Mouse (Mus musculus) kidney, adult 2 months (tissue): ENCODE results near the gene Adh6b. TPM values are rescaled to one million over a fixed set of nuclear protein-coding genes. Genes with fewer than 3 reads are reported as not detected.
A peak's percentile ranks its signal among the peaks of the same experiment; 100 is the strongest.

ENCODE experiments used
- DNase-seq: peaks from one replicate; pipeline ENCODE4 v3.0.0; 2021
- H3K27ac ChIP-seq: fragments of 200-500 bp; 2 replicates; pipeline ENCODE4 v1.5.1; 2012; ENCODE audit warnings: low read depth, low read length, control low read depth, inconsistent platforms; ENCODE audit not compliant: insufficient read depth
- H3K27me3 ChIP-seq: fragments of 200-500 bp; replicated peaks from 2 replicates; pipeline ENCODE4 v1.6.1; 2012; ENCODE audit warnings: mild to moderate bottlenecking, moderate library complexity, low read length, inconsistent platforms; ENCODE audit not compliant: control insufficient read depth, insufficient read depth
- H3K36me3 ChIP-seq: fragments of 200-500 bp; 2 replicates; pipeline ENCODE4 v1.6.1; 2012; ENCODE audit warnings: mild to moderate bottlenecking, moderate library complexity, low read length, inconsistent platforms; ENCODE audit not compliant: control insufficient read depth, insufficient read depth
- H3K4me1 ChIP-seq: fragments of 200-500 bp; 2 replicates; pipeline ENCODE4 v1.6.1; 2011; ENCODE audit warnings: low read length; ENCODE audit not compliant: control insufficient read depth, insufficient read depth
- H3K4me3 ChIP-seq: fragments of 200-500 bp; 2 replicates; pipeline ENCODE4 v1.5.1; 2011; ENCODE audit warnings: mild to moderate bottlenecking, low read depth, low read length, control low read depth; ENCODE audit not compliant: insufficient read depth
- CTCF ChIP-seq: fragments of 200-500 bp; conservative IDR thresholded peaks from 2 replicates; pipeline ENCODE4 v1.5.1; 2011; ENCODE audit warnings: low read depth, mild to moderate bottlenecking, control low read depth, low read length, moderate library complexity, mixed read lengths; ENCODE audit not compliant: insufficient read depth, insufficient read length
- POLR2A ChIP-seq: fragments of 200-500 bp; IDR thresholded peaks from one replicate; pipeline ENCODE4 v1.6.1; 2011; ENCODE audit warnings: low read depth, low read length, control low read depth
- WGBS: fragments of 180-500 bp; shearing (Covaris S2); methylation state at CpG from one replicate; pipeline ENCODE4 v1.1.7; 2018; 5-methylcytosine and 5-hydroxymethylcytosine counted together
- polyA plus RNA-seq: library from polyadenylated mRNA; depleted of rRNA; stranded (reverse); fragments of >200 nt; gene quantifications from 2 replicates; pipeline ENCODE4 v1.2.3, GENCODE M21; 2012; rRNA removed

Gene Adh6b
- polyA plus RNA-seq, 1 experiment = 0.11 TPM

GRCm38 (mm10) chr3:138387155-138387554 is 45.6 kb downstream of the Adh6b start:
- H3K36me3 ChIP-seq = no peaks in the 10 kb centered on the region
- H3K4me3 ChIP-seq = no peak overlapping the region
- H3K4me1 ChIP-seq = no peaks in the 10 kb centered on the region
- DNase-seq = no peak
- no peak overlapping the region for H3K27ac ChIP-seq
- WGBS = 48% methylated on average over 6 of the region's 6 CpGs
- H3K27me3 ChIP-seq = no peaks in the 10 kb centered on the region
- no peak for TF ChIP-seq CTCF
- TF ChIP-seq POLR2A = no peak

GRCm38 (mm10) chr3:138404872-138405271 is 63.3 kb downstream of the Adh6b start:
- TF ChIP-seq POLR2A = no peak
- no peak for TF ChIP-seq CTCF
- Histone ChIP-seq H3K27me3 (no peaks in the 10 kb centered on the region), H3K4me1 (no peaks in the 10 kb centered on the region), H3K36me3 (no peaks in the 10 kb centered on the region), H3K27ac (no peak overlapping the region), H3K4me3 (no peak overlapping the region)
- no peak for DNase-seq
- 64% methylated on average over 3 of the region's 3 CpGs for WGBS

- TF ChIP-seq POLR2A (no peak), CTCF (no peak)
- DNase-seq = peak; percentile 71
- Histone ChIP-seq H3K36me3 (no peaks in the 10 kb centered on the region), H3K4me3 (no peak overlapping the region), H3K4me1 (no peaks in the 10 kb centered on the region), H3K27ac (no peak overlapping the region), H3K27me3 (no peaks in the 10 kb centered on the region)
- WGBS = 25% methylated on average over 3 of the region's 3 CpGs
These were observed 63.8 kb downstream of the Adh6b start for GRCm38 (mm10) chr3:138405341-138405740.

- Histone ChIP-seq H3K4me3 (no peak overlapping the region), H3K27ac (no peak overlapping the region), H3K4me1 (no peaks in the 10 kb centered on the region), H3K36me3 (no peaks in the 10 kb centered on the region), H3K27me3 (no peaks in the 10 kb centered on the region)
- DNase-seq = peak; percentile 12
- 58% methylated on average over 7 of the region's 7 CpGs for WGBS
- no peak for TF ChIP-seq POLR2A
- no peak for TF ChIP-seq CTCF
These were observed 64.3 kb downstream of the Adh6b start for GRCm38 (mm10) chr3:138405840-138406239.

GRCm38 (mm10) chr3:138407920-138408319 is 66.3 kb downstream of the Adh6b start:
- no peak overlapping the region for H3K27ac ChIP-seq
- DNase-seq = peak; percentile 45
- no peaks in the 10 kb centered on the region for H3K36me3 ChIP-seq
- 85% methylated on average over 1 of the region's 1 CpGs for WGBS
- no peaks in the 10 kb centered on the region for H3K4me1 ChIP-seq
- no peak overlapping the region for H3K4me3 ChIP-seq
- no peaks in the 10 kb centered on the region for H3K27me3 ChIP-seq
- TF ChIP-seq CTCF (no peak), POLR2A (no peak)

Other genes starting within 250 kb of the Adh6b start
- gene Trmt10a, start 198.3 kb upstream of the Adh6b start, polyA plus RNA-seq = 1.5 and 2.0 TPM in 2 replicates
- gene Mttp, start 196.8 kb upstream of the Adh6b start, polyA plus RNA-seq = 6.0 and 6.9 TPM in 2 replicates
- gene 4930579F01Rik, start 147.9 kb upstream of the Adh6b start, polyA plus RNA-seq = 0.31 TPM in 1 of 2 replicates, not detected in the other
- 0.25 and 0.29 TPM in 2 replicates for gene Adh7, start 124.0 kb upstream of the Adh6b start, polyA plus RNA-seq
- 251 and 256 TPM in 2 replicates for gene Adh1, start 80.8 kb upstream of the Adh6b start, polyA plus RNA-seq
- 0.07 and 0.23 TPM in 2 replicates for gene Adh6a, start 28.5 kb upstream of the Adh6b start, polyA plus RNA-seq
- 0.08 and 0.31 TPM in 2 replicates for gene Adh4, start 73.7 kb downstream of the Adh6b start, polyA plus RNA-seq
- 82.6 and 107 TPM in 2 replicates for gene Adh5, start 101.3 kb downstream of the Adh6b start, polyA plus RNA-seq
- 19.9 and 22.6 TPM in 2 replicates for gene Metap1, start 147.7 kb downstream of the Adh6b start, polyA plus RNA-seq
- gene Eif4e, start 184.4 kb downstream of the Adh6b start, polyA plus RNA-seq = 17.5 and 33.6 TPM in 2 replicates